Mouse (Mus musculus): ENCODE measurements around the gene Ctf1.

DNA sequence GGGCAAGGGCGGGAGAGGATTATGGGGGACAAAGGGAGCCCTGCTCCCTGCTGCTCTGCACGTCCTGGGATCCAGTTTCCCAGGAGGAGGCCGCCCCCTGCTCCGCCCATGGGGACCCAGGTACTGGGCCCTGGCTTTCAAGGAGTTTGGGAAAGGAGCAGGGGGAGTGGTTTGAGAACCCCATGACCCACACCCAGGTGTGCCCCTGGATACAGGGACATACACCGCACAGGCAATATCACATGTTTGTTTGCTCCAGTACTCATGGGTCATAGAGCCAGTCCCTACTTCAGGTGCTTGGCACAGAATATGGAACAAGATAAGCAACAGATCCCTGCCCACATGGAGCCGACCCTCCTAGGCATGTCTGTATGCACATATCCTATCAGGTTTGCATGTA lies 13.4 kb downstream of the Ctf1 start:
- TF ChIP-seq POLR2A (IDR thresholded peaks at IDR 0.05; ENCODE audit: insufficient read depth, low read length) (no peak), EP300 (IDR thresholded peaks at IDR 0.05; ENCODE audit: insufficient read depth, low read depth, low read length) (no peak), CTCF (IDR thresholded peaks at IDR 0.05; ENCODE audit: low read depth, low read length) (no peak)

Data from ES-Bruce4 (cell line).